Mouse (Mus musculus) thymus, adult 18-20 months (tissue): ENCODE measurements around the gene Tnnc2.
A peak's percentile ranks its signal among the peaks of the same experiment; 100 is the strongest.

Source experiments
- DNase-seq, 2 experiments: peaks; one replicate each; pipeline ENCODE4 v3.0.0; 2022; ENCODE audit warnings: mixed read lengths in 2 of 2

Tnnc2 gene

GRCm38 (mm10) chr2:164770279-164770678 is 9.5 kb downstream of the Tnnc2 start:
- no peak for DNase-seq

- DNase-seq, result peak; percentile 95 to 97
Observed at GRCm38 (mm10) chr2:164769258-164770037, 10.3 kb downstream of the Tnnc2 start, which contains the start of gene Ube2c. TSS of gene Ube2c (plus strand) at chr2:164769898.

GRCm38 (mm10) chr2:164767812-164768540 is 11.8 kb downstream of the Tnnc2 start:
- no peak for DNase-seq

GRCm38 (mm10) chr2:164765841-164766240 is 13.9 kb downstream of the Tnnc2 start:
- DNase-seq, result no peak

GRCm38 (mm10) chr2:164762593-164762992 is 17.2 kb downstream of the Tnnc2 start:
- no peak for DNase-seq

GRCm38 (mm10) chr2:164761971-164762370 is 17.8 kb downstream of the Tnnc2 start:
- DNase-seq, result no peak

DNA sequence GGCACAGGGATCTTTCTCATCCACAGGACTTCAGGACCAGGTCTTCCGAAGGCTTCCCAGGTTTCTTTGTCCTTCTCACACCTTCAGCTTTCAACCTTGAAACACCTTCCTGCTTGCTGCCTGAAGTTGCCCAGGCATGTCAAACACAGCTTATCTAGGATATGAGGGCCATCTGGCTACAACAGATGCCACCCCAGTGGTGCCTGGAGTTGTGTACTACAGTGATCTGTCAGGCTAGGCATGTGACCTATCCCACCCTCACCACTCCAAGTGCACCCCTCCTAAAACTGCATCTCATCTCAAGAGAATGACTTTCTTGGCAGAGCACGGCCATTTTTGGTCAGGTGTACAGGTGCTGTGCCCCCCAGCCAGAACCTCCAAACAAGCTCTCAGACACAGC is 18.3 kb downstream of the Tnnc2 start:
- no peak for DNase-seq

- DNase-seq, result no peak
Observed at GRCm38 (mm10) chr2:164760059-164760833, 19.5 kb downstream of the Tnnc2 start.

- no peak for DNase-seq
Observed at GRCm38 (mm10) chr2:164758692-164759091, 21.1 kb downstream of the Tnnc2 start.

GRCm38 (mm10) chr2:164757841-164758240 is 21.9 kb downstream of the Tnnc2 start:
- no peak for DNase-seq

DNA sequence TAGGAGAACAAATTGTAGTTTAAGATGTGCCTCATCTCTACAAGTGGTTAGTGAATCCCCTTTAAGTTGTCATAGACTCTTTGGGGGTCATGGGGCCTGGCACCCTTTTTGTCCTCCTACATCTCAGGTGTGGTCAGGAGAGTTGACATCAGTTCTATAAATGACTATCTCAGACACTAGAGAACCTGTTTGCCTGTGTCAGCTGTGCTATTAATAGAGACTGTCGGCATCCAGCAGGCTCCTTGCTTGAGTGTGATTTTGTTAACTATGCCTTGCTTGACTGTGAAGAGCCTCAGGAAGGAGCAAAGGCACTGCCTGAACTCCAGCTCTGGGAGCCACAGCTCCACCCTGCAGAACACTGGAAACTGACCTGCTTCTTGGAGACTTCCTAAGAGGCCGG is 25.0 kb downstream of the Tnnc2 start:
- no peak for DNase-seq

GRCm38 (mm10) chr2:164754105-164754504 is 25.7 kb downstream of the Tnnc2 start:
- no peak for DNase-seq

GRCm38 (mm10) chr2:164752454-164752853 is 27.3 kb downstream of the Tnnc2 start:
- DNase-seq, result no peak

DNA sequence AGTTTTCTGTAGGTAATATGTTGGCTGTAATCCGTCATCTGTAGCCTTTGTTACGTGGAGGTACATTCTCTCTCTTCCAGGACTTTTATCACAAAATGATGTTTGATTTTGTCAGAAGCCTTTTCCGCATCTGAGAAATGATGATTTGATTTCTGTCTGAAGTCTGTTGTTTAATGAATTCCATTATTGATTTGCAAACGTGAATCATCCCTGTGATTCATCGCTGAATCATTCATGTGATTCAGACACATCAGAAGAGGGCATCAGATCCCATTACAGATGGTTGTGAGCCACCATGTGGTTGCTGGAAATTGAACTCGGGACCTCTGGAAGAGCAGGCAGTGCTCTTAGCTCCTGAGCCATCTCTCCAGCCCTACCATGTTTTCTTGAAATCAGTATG is 30.8 kb downstream of the Tnnc2 start:
- DNase-seq, result no peak

- no peak for DNase-seq
Observed at GRCm38 (mm10) chr2:164748191-164748590, 31.6 kb downstream of the Tnnc2 start.

GRCm38 (mm10) chr2:164746693-164747092 is 33.1 kb downstream of the Tnnc2 start:
- peak in 1 of 2 experiments; percentile 18 for DNase-seq

- DNase-seq, result peak; percentile 92
Observed at GRCm38 (mm10) chr2:164745843-164746479, 33.8 kb downstream of the Tnnc2 start, which contains the start of the genes Wfdc3 and Dnttip1. TSS of gene Wfdc3 (minus strand) at chr2:164745931. TSS of gene Dnttip1 (plus strand) at chr2:164745983.

DNA sequence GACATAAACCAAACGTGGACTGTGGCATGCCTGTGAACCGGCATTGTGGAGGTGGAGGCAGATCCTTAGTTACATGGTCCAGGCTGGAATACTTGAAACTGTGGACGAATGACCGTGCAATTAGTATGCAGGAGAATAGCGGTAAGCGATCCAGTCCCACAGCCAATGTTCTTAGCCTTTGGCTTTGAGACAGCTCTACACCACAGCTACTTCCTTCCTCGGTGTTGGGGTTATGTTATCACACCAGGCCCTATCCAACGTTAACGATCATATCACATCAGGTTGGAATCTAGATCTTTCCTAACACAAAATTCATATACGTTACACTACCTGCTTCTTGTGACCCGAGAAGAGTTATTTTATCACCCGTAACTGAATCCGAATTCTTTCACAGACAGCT is 34.8 kb downstream of the Tnnc2 start:
- DNase-seq, result no peak

DNA sequence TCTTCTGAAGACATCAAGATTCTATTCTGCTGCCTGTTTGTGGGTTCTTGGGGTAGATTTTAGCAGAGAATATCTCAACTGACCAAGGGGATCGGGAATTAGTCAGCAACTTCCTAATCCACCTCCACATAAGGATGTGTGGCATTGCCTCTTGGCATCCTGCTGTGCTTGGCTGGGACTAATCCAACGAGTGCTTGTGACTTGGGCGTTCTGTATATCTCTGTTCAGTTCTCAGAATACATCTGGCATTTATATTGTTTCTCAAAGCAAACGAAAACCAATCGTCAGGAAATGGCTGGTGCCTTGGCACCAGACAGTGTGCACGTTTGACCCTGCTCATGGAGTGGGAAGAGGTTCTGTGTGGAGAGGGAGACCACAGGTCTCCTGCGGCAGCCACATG is 39.9 kb downstream of the Tnnc2 start:
- DNase-seq, result no peak

DNA sequence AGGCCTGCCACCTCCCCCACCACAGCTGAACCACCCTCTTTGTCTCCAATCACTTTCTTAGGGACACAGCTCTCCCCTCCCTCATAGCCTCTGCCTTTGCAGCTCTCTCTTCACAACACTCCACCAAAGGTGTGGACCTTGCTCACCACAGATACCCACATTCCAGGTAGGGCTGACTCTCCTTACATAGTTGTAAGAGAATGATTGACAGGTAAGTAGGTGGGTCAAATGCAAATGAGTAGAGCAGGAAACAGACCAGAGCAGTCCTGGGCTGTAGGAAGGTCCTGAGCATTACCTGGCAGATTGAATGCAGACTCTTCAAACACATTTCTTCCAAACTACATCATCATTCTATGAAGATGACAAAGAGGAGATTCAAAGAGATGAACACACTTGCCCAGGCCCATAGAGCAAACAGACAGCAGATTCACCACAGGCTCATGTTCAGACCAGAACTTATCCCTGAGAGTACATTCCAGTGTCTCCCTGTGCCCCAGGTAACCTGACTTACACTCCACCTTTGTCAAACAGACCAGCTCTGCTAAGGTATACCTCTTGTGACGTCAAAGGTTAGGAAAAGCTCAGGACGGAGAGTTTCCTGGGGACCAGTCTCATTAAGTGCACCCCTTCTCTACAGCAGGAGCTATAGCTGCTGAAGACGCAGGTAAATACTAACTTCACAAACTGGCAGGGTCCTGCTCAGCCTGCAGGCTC is 42.2 kb downstream of the Tnnc2 start:
- no peak for DNase-seq

DNA sequence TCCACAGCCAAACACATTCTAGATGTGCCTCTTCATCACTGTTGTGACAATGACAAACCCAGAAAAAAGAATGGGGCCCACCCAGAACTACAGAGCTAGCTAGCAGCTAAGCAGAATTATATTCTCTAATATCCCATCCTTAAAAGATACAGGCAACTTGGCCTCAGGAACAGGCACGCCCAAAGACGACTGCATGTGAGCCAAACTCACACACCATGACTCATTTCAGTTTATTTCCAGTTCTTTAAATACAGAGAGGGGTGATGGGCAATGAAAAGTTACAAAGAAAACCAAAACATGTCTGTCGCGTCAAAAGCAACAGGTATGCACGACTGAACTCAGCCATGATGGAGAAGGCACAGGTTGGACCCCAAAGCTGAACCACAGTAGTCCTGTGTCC is 44.3 kb downstream of the Tnnc2 start:
- DNase-seq, result no peak

DNA sequence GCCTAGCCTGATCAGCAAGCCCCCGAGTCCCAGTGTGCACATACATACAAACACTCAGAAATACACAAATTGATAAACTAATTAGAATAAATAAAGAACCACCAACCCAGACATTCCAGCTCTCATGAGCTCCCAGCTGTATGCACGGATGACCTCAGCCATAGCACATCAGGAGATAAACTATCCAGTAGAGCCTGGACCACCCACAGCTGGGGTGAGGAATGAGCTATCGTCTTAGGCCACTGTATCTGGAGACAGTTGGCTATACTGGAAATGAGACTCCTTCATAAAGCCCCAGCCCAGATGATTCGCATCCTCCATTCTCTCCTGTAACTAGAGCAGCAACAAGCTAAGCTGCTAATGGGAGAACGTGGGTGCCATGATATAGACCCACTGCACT is 44.9 kb downstream of the Tnnc2 start:
- DNase-seq, result no peak
